Mouse (Mus musculus) embryo, embryonic 11 days (tissue): Measurements from ENCODE around the gene Tnrc6a.

Experiments
- DNase-seq: peaks from one replicate; pipeline ENCODE4 v3.0.0-alpha.2; 2015

Gene Tnrc6a

DNA sequence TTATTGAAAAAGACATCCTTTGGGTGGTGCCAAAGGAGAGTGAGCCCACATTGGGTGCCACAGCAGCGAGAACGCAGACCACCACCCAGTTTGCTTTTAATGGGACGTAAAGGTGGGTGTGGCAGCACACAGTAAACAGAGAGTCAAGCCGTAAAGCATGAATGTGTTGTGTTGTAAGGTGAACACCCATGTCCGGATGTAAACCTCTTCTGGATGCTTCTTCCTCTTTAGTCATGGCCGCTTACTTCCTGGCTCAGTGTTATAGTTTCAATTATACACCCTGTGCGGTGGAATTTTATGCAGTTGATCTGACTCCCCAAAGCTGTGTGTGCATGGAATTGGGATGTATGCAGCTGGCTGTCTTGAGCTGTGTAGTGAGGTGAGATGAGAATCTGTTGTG lies 118.6 kb downstream of the Tnrc6a start:
- DNase-seq = no peak

DNA sequence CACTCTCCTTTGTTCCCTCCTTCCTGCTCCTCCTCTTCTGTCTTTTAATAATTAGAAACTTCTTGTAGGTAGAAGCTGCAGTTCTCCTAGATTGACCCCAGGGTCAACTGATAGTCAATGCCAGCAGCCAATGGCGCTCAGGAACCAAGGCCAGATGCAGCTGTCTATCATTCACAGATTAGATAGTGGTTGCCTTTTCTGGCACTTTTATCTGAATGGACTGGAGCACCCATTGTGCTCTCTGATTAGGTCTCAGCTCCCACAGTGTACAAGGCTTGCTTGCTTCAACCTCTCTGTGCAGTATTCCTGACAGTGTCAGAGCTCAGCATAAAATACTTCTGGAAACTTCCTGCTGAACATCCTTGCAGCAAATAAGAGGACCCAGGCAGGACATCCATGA lies 121.1 kb downstream of the Tnrc6a start:
- DNase-seq = no peak
